Mouse (Mus musculus): Measurements from ENCODE around the gene Ksr1. TPM values are rescaled to one million over a fixed set of nuclear protein-coding genes. Genes with fewer than 3 reads are reported as not detected.

The Ksr1 gene
- total and polyA plus RNA-seq, 3 experiments, result 22.5 to 73.1 (median 61.2) TPM

- TF ChIP-seq CHD2 (IDR thresholded peaks at IDR 0.05; ENCODE audit: low read length), result no peak
- no peak for TF ChIP-seq MAZ (IDR thresholded peaks at IDR 0.05; ENCODE audit: low read depth, low read length)
- TF ChIP-seq ETS1 (conservative IDR thresholded peaks at IDR 0.05; ENCODE audit: low read depth, low read length), result no peak
- TF ChIP-seq MXI1 (IDR thresholded peaks at IDR 0.05; ENCODE audit: low read depth, low read length), result peak; percentile 38
- TF ChIP-seq MAFK (IDR thresholded peaks at IDR 0.05; ENCODE audit: insufficient replicate concordance, low read length), result peak; percentile 94
- peak; percentile 8; the same call in 1 of the 2 replicates for TF ChIP-seq POLR2AphosphoS2 (IDR thresholded peaks at IDR 0.05; ENCODE audit: low read depth, low read length)
- TF ChIP-seq SMC3 (IDR thresholded peaks at IDR 0.05; ENCODE audit: low read depth, low read length), result 0 out of 2 replicates have a peak, but pooled peaks have one; percentile 11
- no peak for TF ChIP-seq JUND (conservative IDR thresholded peaks at IDR 0.05; ENCODE audit: low read depth, low read length)
- no peak for TF ChIP-seq NRF1 (IDR thresholded peaks at IDR 0.05; ENCODE audit: low read depth, low read length)
- TF ChIP-seq ELF1 (IDR thresholded peaks at IDR 0.05; ENCODE audit: low read depth, low read length), result no peak
- TF ChIP-seq GABPA (IDR thresholded peaks at IDR 0.05; ENCODE audit: insufficient replicate concordance, low read depth, low read length), result no peak
- no peak for TF ChIP-seq NELFE (IDR thresholded peaks at IDR 0.05; ENCODE audit: low read depth, low read length)
- no peak for TF ChIP-seq MEF2A (IDR thresholded peaks at IDR 0.05; ENCODE audit: borderline replicate concordance, low read depth, low read length)
- TF ChIP-seq E2F4 (IDR thresholded peaks at IDR 0.05; ENCODE audit: insufficient replicate concordance, low read depth, low read length), result no peak
- no peak for TF ChIP-seq ZMIZ1 (IDR thresholded peaks at IDR 0.05; ENCODE audit: low read depth, low read length)
- TF ChIP-seq TBP (conservative IDR thresholded peaks at IDR 0.05; ENCODE audit: low read depth, low read length), result no peak
- TF ChIP-seq HCFC1 (IDR thresholded peaks at IDR 0.05; ENCODE audit: low read depth, low read length), result no peak
- no peak for TF ChIP-seq JUN (IDR thresholded peaks at IDR 0.05; ENCODE audit: insufficient read depth, low read depth, low read length)
- no peak; the same call in 1 of the 2 replicates for TF ChIP-seq RAD21 (IDR thresholded peaks at IDR 0.05; ENCODE audit: low read depth, low read length)
- no peak for TF ChIP-seq IRF4 (IDR thresholded peaks at IDR 0.05; ENCODE audit: low read depth, low read length)
- no peak for TF ChIP-seq USF1 (IDR thresholded peaks at IDR 0.05; ENCODE audit: low read depth, low read length)
- no peak for TF ChIP-seq CTCF (conservative IDR thresholded peaks at IDR 0.05 in 1 of 2, IDR thresholded peaks at IDR 0.05 in 1 of 2; ENCODE audit: low read depth in 2 of 2, low read length in 2 of 2)
- peak; percentile 71; the same call in 1 of the 2 replicates for TF ChIP-seq BHLHE40 (IDR thresholded peaks at IDR 0.05; ENCODE audit: low read depth, low read length)
- peak; percentile 39; the same call in 1 of the 2 replicates for TF ChIP-seq MYC (IDR thresholded peaks at IDR 0.05; ENCODE audit: low read depth, low read length)
- no peak for TF ChIP-seq PAX5 (IDR thresholded peaks at IDR 0.05; ENCODE audit: low read length)
- TF ChIP-seq SIN3A (IDR thresholded peaks at IDR 0.05; ENCODE audit: low read length), result peak; percentile 40
- in situ Hi-C loops (cut with MboI; ENCODE audit: low pct_ligation_motif_present, low pct_unique_long_range_greater_than_20kb, low sequenced_read_pairs), result loop anchor here (10.0 kb wide), 1 partner anchor 49 kb away; no protein-coding TSS in a partner anchor
- H3K9ac ChIP-seq (ENCODE audit: insufficient read depth, low read depth), result peak overlapping the region; percentile 91
- peaks cover 0 to 19% of the 10 kb centered on the region in 2 experiments for H3K36me3 ChIP-seq (replicated peaks in 1 of 2; ENCODE audit: control insufficient read depth in 1 of 2, insufficient read depth in 1 of 2, low read length in 1 of 2)
- peak overlapping the region; percentile 81 for H3K4me2 ChIP-seq (ENCODE audit: insufficient read depth, low read depth, poor library complexity, severe bottlenecking)
- H3K4me3 ChIP-seq (replicated peaks in 1 of 3; ENCODE audit: low read depth in 2 of 3, low read length in 2 of 3, poor library complexity in 1 of 3), result peak overlapping the region; percentile 73 to 99 (median 86)
- peaks cover 3% of the 10 kb centered on the region for H3K9me3 ChIP-seq (replicated peaks; ENCODE audit: low read length)
- H3K27me3 ChIP-seq (replicated peaks), result peaks cover 7% of the 10 kb centered on the region
- peaks cover 57% of the 10 kb centered on the region for H3K79me2 ChIP-seq (replicated peaks; ENCODE audit: control insufficient read depth, extremely low read depth, insufficient read depth, poor library complexity, severe bottlenecking)
- peaks cover 15 to 43% of the 10 kb centered on the region in 2 experiments for H3K4me1 ChIP-seq (ENCODE audit: control insufficient read depth in 1 of 2, insufficient read depth in 2 of 2)
- DNase-seq (ENCODE audit: extremely low read depth), result no peak
- dilution Hi-C loops (cut with MboI; ENCODE audit: extremely low pct_ligation_motif_present, extremely low pct_unique_long_range_greater_than_20kb, low sequenced_read_pairs), result no loop called here
- H3K27ac ChIP-seq (ENCODE audit: insufficient read depth, low read depth), result peak overlapping the region; percentile 76
Measured at GRCm38 (mm10) chr11:79145283-79146265, 633 bp downstream of the Ksr1 start.
